Mouse (Mus musculus) kidney, adult 2 months (tissue): ENCODE data around the gene Zfyve1. TPM values are rescaled to one million over a fixed set of nuclear protein-coding genes. Genes with fewer than 3 reads are reported as not detected.

Experiments
- DNase-seq: peaks from one replicate; pipeline ENCODE4 v3.0.0; 2021
- H3K27ac ChIP-seq: fragments of 200-500 bp; 2 replicates; pipeline ENCODE4 v1.5.1; 2012; ENCODE audit warnings: low read depth, low read length, control low read depth, inconsistent platforms; ENCODE audit not compliant: insufficient read depth
- H3K27me3 ChIP-seq: fragments of 200-500 bp; replicated peaks from 2 replicates; pipeline ENCODE4 v1.6.1; 2012; ENCODE audit warnings: mild to moderate bottlenecking, moderate library complexity, low read length, inconsistent platforms; ENCODE audit not compliant: control insufficient read depth, insufficient read depth
- H3K36me3 ChIP-seq: fragments of 200-500 bp; 2 replicates; pipeline ENCODE4 v1.6.1; 2012; ENCODE audit warnings: mild to moderate bottlenecking, moderate library complexity, low read length, inconsistent platforms; ENCODE audit not compliant: control insufficient read depth, insufficient read depth
- H3K4me1 ChIP-seq: fragments of 200-500 bp; 2 replicates; pipeline ENCODE4 v1.6.1; 2011; ENCODE audit warnings: low read length; ENCODE audit not compliant: control insufficient read depth, insufficient read depth
- H3K4me3 ChIP-seq: fragments of 200-500 bp; 2 replicates; pipeline ENCODE4 v1.5.1; 2011; ENCODE audit warnings: mild to moderate bottlenecking, low read depth, low read length, control low read depth; ENCODE audit not compliant: insufficient read depth
- CTCF ChIP-seq: fragments of 200-500 bp; conservative IDR thresholded peaks from 2 replicates; pipeline ENCODE4 v1.5.1; 2011; ENCODE audit warnings: low read depth, mild to moderate bottlenecking, control low read depth, low read length, moderate library complexity, mixed read lengths; ENCODE audit not compliant: insufficient read depth, insufficient read length
- POLR2A ChIP-seq: fragments of 200-500 bp; IDR thresholded peaks from one replicate; pipeline ENCODE4 v1.6.1; 2011; ENCODE audit warnings: low read depth, low read length, control low read depth
- WGBS: fragments of 180-500 bp; shearing (Covaris S2); methylation state at CpG from one replicate; pipeline ENCODE4 v1.1.7; 2018; 5-methylcytosine and 5-hydroxymethylcytosine counted together
- polyA plus RNA-seq: library from polyadenylated mRNA; depleted of rRNA; stranded (reverse); fragments of >200 nt; gene quantifications from 2 replicates; pipeline ENCODE4 v1.2.3, GENCODE M21; 2012

The Zfyve1 gene
- polyA plus RNA-seq, 1 experiment: 29.0 TPM

DNA sequence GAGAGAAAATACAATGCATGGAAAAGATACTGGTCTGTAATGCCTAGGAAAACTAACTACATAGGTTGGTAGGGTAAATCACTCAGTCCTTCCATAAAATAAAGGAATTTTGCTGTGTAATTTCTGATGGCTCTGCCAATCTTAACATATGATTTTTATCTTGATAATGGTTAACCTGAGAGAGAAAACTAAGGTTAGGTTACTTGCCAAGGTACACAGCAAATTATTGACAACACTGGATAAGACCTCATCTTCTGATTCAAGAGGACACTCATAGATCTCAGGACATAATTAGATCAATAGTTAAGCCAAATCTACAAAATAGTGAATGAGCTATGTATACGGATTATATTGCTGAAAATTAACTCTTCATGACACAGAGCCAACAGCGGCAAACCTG, 859 bp upstream of the Zfyve1 start:
- H3K4me3 ChIP-seq: no peak overlapping the region
- no peak for TF ChIP-seq POLR2A
- H3K27ac ChIP-seq: no peak overlapping the region
- H3K4me1 ChIP-seq: 0 out of 2 replicates have a peak, but pooled peaks cover 2% of the 10 kb centered on the region
- H3K36me3 ChIP-seq: no peaks in the 10 kb centered on the region; the same call in 1 of the 2 replicates
- DNase-seq: no peak
- 68% methylated on average over 2 of the region's 2 CpGs for WGBS
- no peaks in the 10 kb centered on the region for H3K27me3 ChIP-seq

- H3K27me3 ChIP-seq: no peaks in the 10 kb centered on the region
- H3K36me3 ChIP-seq: no peaks in the 10 kb centered on the region; the same call in 1 of the 2 replicates
- 1% methylated on average over 20 of the region's 20 CpGs for WGBS
- H3K4me1 ChIP-seq: peaks cover 4% of the 10 kb centered on the region; the same call in 1 of the 2 replicates
- H3K4me3 ChIP-seq: peak overlapping the region; percentile 93
- H3K27ac ChIP-seq: peak overlapping the region; percentile 74
- DNase-seq: peak; percentile 34
- TF ChIP-seq CTCF: no peak
- no peak for TF ChIP-seq POLR2A
Observed at GRCm38 (mm10) chr12:83596191-83596954, 649 bp downstream of the Zfyve1 start.

DNA sequence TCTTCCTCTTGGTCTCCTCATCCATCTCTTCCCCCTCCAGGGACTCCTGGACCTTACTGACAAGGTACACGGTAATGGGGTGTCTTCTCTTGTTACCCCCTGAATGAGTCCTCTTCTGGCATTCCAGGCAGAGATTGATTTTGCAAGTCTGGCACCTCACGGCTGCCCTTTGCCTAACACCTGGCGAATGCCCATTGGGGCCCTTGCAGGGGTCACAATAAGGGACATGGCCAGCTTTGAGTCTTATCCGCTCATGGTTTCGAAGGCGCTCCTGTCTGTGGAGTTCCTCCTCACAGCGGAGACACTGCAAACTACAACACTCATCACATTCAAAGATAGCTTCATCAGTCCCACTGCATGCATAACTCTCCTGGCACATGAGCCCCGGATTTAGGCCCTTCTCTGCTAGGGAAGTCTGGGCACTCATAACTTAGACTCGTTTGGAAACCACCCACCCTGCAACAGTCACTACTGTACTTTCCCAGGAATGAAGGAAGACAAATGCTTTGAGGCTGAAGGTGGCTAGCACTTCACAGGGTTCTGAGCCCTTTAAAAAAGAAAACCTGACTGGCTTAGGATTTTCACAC, 2.5 kb downstream of the Zfyve1 start:
- Histone ChIP-seq H3K27ac (no peak overlapping the region), H3K4me1 (peaks cover 6% of the 10 kb centered on the region; the same call in 1 of the 2 replicates), H3K27me3 (no peaks in the 10 kb centered on the region), H3K4me3 (no peak overlapping the region), H3K36me3 (no peaks in the 10 kb centered on the region; the same call in 1 of the 2 replicates)
- TF ChIP-seq POLR2A: no peak
- 90% methylated on average over 9 of the region's 9 CpGs for WGBS
- no peak for DNase-seq

- 68% methylated on average over 8 of the region's 8 CpGs for WGBS
Observed at GRCm38 (mm10) chr12:83591754-83592501, 5.1 kb downstream of the Zfyve1 start.

GRCm38 (mm10) chr12:83586628-83587027, 10.4 kb downstream of the Zfyve1 start:
- 74% methylated on average over 5 of the region's 5 CpGs for WGBS
- H3K27ac ChIP-seq: no peak overlapping the region
- H3K36me3 ChIP-seq: no peaks in the 10 kb centered on the region; the same call in 1 of the 2 replicates
- TF ChIP-seq CTCF: no peak
- no peak for TF ChIP-seq POLR2A
- no peak overlapping the region for H3K4me3 ChIP-seq
- DNase-seq: peak; percentile 51
- peaks cover 9% of the 10 kb centered on the region for H3K4me1 ChIP-seq
- H3K27me3 ChIP-seq: no peaks in the 10 kb centered on the region

More at GRCm38 (mm10) chr12:83591754-83592501, 5.1 kb downstream of the Zfyve1 start:
- TF ChIP-seq CTCF (no peak), POLR2A (no peak)
- H3K27me3 ChIP-seq: no peaks in the 10 kb centered on the region
- H3K27ac ChIP-seq: no peak overlapping the region
- DNase-seq: no peak
- H3K4me3 ChIP-seq: no peak overlapping the region
- H3K4me1 ChIP-seq: peaks cover 6% of the 10 kb centered on the region; the same call in 1 of the 2 replicates
- no peaks in the 10 kb centered on the region; the same call in 1 of the 2 replicates for H3K36me3 ChIP-seq

GRCm38 (mm10) chr12:83582747-83583146, 14.3 kb downstream of the Zfyve1 start:
- no peak for DNase-seq
- Histone ChIP-seq H3K4me3 (no peak overlapping the region), H3K27ac (peak overlapping the region; percentile 7; the same call in 1 of the 2 replicates), H3K27me3 (no peaks in the 10 kb centered on the region), H3K36me3 (no peaks in the 10 kb centered on the region; the same call in 1 of the 2 replicates), H3K4me1 (peaks cover 19% of the 10 kb centered on the region)
- WGBS: 96% methylated on average over 4 of the region's 4 CpGs
- no peak for TF ChIP-seq POLR2A
- no peak for TF ChIP-seq CTCF
